ENCODE assay signal across 8 mouse cellular contexts in genomic region chr2:122301081-122301920, GRCm38 (mm10). TPM values are rescaled to one million over a fixed set of nuclear protein-coding genes. Genes with fewer than 3 reads are reported as not detected.
DNase-seq lines count a peak whose midpoint lies in the region; ATAC-seq lines count a peak whose summit lies in the region.

No protein-coding gene starts in this region.

- DNase-seq in cerebellum, adult 11 months: no peak
- peak; percentile 52 for DNase-seq in CD4-positive helper T cell, adult 2 months (ENCODE audit: low read depth, low spot score)
- DNase-seq in cerebellum, postnatal 14 days: peak; percentile 59 to 64
- peak; percentile 36 to 49 for DNase-seq in kidney, postnatal 4 days
- peak; percentile 95 for DNase-seq in midbrain, embryonic 11.5 days (ENCODE audit: low spot score, missing footprints)
- DNase-seq in testis, postnatal 10 days (ENCODE audit: low spot score): peak; percentile 54

- no peaks in the 10 kb centered on the region for H3K9me3 ChIP-seq in heart, embryonic 15.5 days (replicated peaks)
- H3K9me3 ChIP-seq in midbrain, embryonic 11.5 days (ENCODE audit: control insufficient read depth, low read length): no peaks in the 10 kb centered on the region

- ATAC-seq in cerebellum, adult (ENCODE audit: insufficient number of reproducible peaks, low FRiP score, low TSS enrichment): 0 out of 2 replicates have a peak, but pooled peaks have one; percentile 11
- 0 out of 2 replicates have a peak, but pooled peaks have one; percentile 27 for ATAC-seq in heart, embryonic 15.5 days (replicated peaks; ENCODE audit: insufficient number of reproducible peaks, insufficient read depth, low FRiP score, low read depth)
- peak; percentile 43 for ATAC-seq in midbrain, embryonic 11.5 days (ENCODE audit: low FRiP score)

- peak overlapping the region; percentile 73 for H3K4me2 ChIP-seq in heart, embryonic 15.5 days
- H3K4me2 ChIP-seq in midbrain, embryonic 11.5 days: peak overlapping the region; percentile 39

- H3K27ac ChIP-seq in heart, embryonic 15.5 days: no peak overlapping the region
- no peak overlapping the region for H3K27ac ChIP-seq in midbrain, embryonic 11.5 days (ENCODE audit: low read depth, low read length)

- H3K27me3 ChIP-seq in heart, embryonic 15.5 days: peaks cover 99% of the 10 kb centered on the region
- H3K27me3 ChIP-seq in midbrain, embryonic 11.5 days (ENCODE audit: control insufficient read depth, insufficient read depth, low read length): peaks cover 64% of the 10 kb centered on the region

- H3K4me3 ChIP-seq in heart, embryonic 15.5 days: peak overlapping the region; percentile 45
- peak overlapping the region; percentile 14 for H3K4me3 ChIP-seq in midbrain, embryonic 11.5 days (ENCODE audit: low read depth, low read length)

- H3K9ac ChIP-seq in heart, embryonic 15.5 days: peak overlapping the region; percentile 15; the same call in 1 of the 2 replicates
- H3K9ac ChIP-seq in midbrain, embryonic 11.5 days (ENCODE audit: low read length): no peak overlapping the region

- H3K36me3 ChIP-seq in heart, embryonic 15.5 days: no peaks in the 10 kb centered on the region
- H3K36me3 ChIP-seq in midbrain, embryonic 11.5 days (ENCODE audit: control insufficient read depth, insufficient read depth, low read length): no peaks in the 10 kb centered on the region

- WGBS in heart, embryonic 15.5 days: 2% methylated on average over 48 of the region's 48 CpGs
- under 1% methylated on average over 47 of the region's 48 CpGs for WGBS in midbrain, embryonic 11.5 days

- H3K4me1 ChIP-seq in heart, embryonic 15.5 days (replicated peaks): peaks cover 40% of the 10 kb centered on the region
- H3K4me1 ChIP-seq in midbrain, embryonic 11.5 days (ENCODE audit: control insufficient read depth, insufficient read depth, low read length): peaks cover 21% of the 10 kb centered on the region

RNA-seq across cellular contexts. Expression of gene Duoxa2, which starts 2.6 kb away (rescaled TPM):
- not detected in 2 replicates for polyA plus RNA-seq in heart, embryonic 15.5 days (2015; fragmentation: Nextera tagmentation; extraction: Ambion mirVana)
- not detected in 2 replicates for polyA plus RNA-seq in midbrain, embryonic 11.5 days (2014; fragmentation: Nextera tagmentation; extraction: Ambion mirVana)

RNA-seq across cellular contexts. Expression of gene Duox2, which starts 3.1 kb away (rescaled TPM):
- 0.05 and 0.13 TPM in 2 replicates for polyA plus RNA-seq in heart, embryonic 15.5 days (2015; fragmentation: Nextera tagmentation; extraction: Ambion mirVana)
- 0.03 TPM in 1 of 2 replicates, not detected in the other for polyA plus RNA-seq in midbrain, embryonic 11.5 days (2014; fragmentation: Nextera tagmentation; extraction: Ambion mirVana)

RNA-seq across cellular contexts. Expression of gene Duoxa1, which starts 12.2 kb away (rescaled TPM):
- 1.2 TPM in 1 of 2 replicates, not detected in the other for polyA plus RNA-seq in heart, embryonic 15.5 days (2015; fragmentation: Nextera tagmentation; extraction: Ambion mirVana)
- polyA plus RNA-seq in midbrain, embryonic 11.5 days (2014; fragmentation: Nextera tagmentation; extraction: Ambion mirVana): not detected in 2 replicates

RNA-seq across cellular contexts. Expression of gene Duox1, which starts 14.2 kb away (rescaled TPM):
- polyA plus RNA-seq in heart, embryonic 15.5 days (2015; fragmentation: Nextera tagmentation; extraction: Ambion mirVana): 0.03 and 0.04 TPM in 2 replicates
- 0.04 TPM in 1 of 2 replicates, not detected in the other for polyA plus RNA-seq in midbrain, embryonic 11.5 days (2014; fragmentation: Nextera tagmentation; extraction: Ambion mirVana)
